Mouse (Mus musculus) myocyte (in vitro differentiated cells): ENCODE data around the gene Prim2.

ENCODE experiments used
- CEBPB ChIP-seq: IDR thresholded peaks from 2 replicates; pipeline ENCODE4 v1.6.1; 2011; ENCODE audit warnings: mild to moderate bottlenecking, moderate library complexity; ENCODE audit not compliant: poor library complexity, insufficient read depth, severe bottlenecking
- POLR2A ChIP-seq: IDR thresholded peaks from one replicate; pipeline ENCODE4 v1.6.1; 2011; ENCODE audit warnings: low read depth, mild to moderate bottlenecking, control low read depth, moderate library complexity; ENCODE audit not compliant: insufficient read length
- POLR2AphosphoS2 ChIP-seq: IDR thresholded peaks from one replicate; pipeline ENCODE4 v1.6.1; 2011; ENCODE audit warnings: low read depth, control low read depth; ENCODE audit not compliant: insufficient read length
- USF1 ChIP-seq: IDR thresholded peaks from one replicate; pipeline ENCODE4 v1.6.1; 2011; ENCODE audit warnings: low read depth, mild to moderate bottlenecking, control low read depth, moderate library complexity

DNA sequence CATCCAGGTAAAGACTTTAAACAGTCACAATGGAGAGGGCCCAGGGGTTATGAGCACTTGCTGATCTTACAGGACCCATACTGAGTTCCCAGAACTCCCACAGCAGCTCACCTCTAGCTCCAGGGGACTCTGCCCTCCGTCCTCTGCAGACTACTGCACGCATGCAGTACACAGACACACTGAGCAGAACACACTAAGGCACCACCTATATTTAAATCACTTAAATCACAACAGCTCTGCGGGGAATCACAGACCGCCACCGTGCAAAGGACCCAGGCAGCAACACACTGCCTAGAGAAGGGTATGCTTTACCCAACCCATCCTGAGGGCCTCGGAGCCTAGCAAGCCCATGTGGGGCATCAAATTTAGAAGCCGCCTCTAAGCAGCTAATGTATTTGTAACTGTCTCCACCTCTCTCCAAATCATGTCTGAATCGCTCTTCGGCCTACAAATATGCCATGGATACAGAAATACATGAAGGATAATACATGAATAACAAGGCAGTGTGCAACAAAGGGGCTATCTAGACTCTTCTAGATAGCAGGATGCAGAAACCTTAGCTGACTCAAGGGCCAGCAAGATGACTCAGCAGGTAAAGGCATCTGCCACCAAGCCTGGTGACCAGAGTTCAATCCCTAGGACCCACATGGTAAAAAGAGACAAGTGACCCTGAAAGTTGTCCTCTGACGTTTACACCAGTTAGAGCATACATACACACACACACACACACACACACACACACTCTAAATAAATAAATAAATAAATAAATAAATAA, 33.0 kb downstream of the Prim2 start:
- TF ChIP-seq USF1 (no peak), POLR2AphosphoS2 (no peak), CEBPB (no peak), POLR2A (no peak)
